Mouse (Mus musculus): Measurements from ENCODE around the gene Dock4.

Gene Dock4

GRCm38 (mm10) chr12:40462693-40463235 is 17.0 kb downstream of the Dock4 start:
- no peak for DNase-seq (ENCODE audit: extremely low read depth, low read depth)

- no peak for DNase-seq (ENCODE audit: extremely low read depth, low read depth)
Observed at GRCm38 (mm10) chr12:40463828-40464227, 18.1 kb downstream of the Dock4 start.

- DNase-seq (ENCODE audit: extremely low read depth, low read depth) = no peak
Observed at GRCm38 (mm10) chr12:40464282-40464681, 18.5 kb downstream of the Dock4 start.

GRCm38 (mm10) chr12:40468235-40468634 is 22.5 kb downstream of the Dock4 start:
- DNase-seq (ENCODE audit: extremely low read depth, low read depth) = no peak

GRCm38 (mm10) chr12:40469009-40469408 is 23.3 kb downstream of the Dock4 start:
- no peak for DNase-seq (ENCODE audit: extremely low read depth, low read depth)

GRCm38 (mm10) chr12:40471649-40472399 is 26.1 kb downstream of the Dock4 start:
- DNase-seq (ENCODE audit: extremely low read depth, low read depth) = no peak

GRCm38 (mm10) chr12:40473709-40474108 is 28.0 kb downstream of the Dock4 start:
- DNase-seq (ENCODE audit: extremely low read depth, low read depth) = no peak

GRCm38 (mm10) chr12:40477621-40478452 is 32.1 kb downstream of the Dock4 start:
- no peak for DNase-seq (ENCODE audit: extremely low read depth, low read depth)

GRCm38 (mm10) chr12:40484224-40484623 is 38.5 kb downstream of the Dock4 start:
- DNase-seq (ENCODE audit: extremely low read depth, low read depth) = no peak

- no peak for DNase-seq (ENCODE audit: extremely low read depth, low read depth)
Observed at GRCm38 (mm10) chr12:40485210-40485609, 39.5 kb downstream of the Dock4 start.

GRCm38 (mm10) chr12:40486047-40486837 is 40.5 kb downstream of the Dock4 start:
- DNase-seq (ENCODE audit: extremely low read depth, low read depth) = no peak

GRCm38 (mm10) chr12:40496387-40496786 is 50.6 kb downstream of the Dock4 start:
- DNase-seq (ENCODE audit: extremely low read depth, low read depth) = no peak

- no peak for DNase-seq (ENCODE audit: extremely low read depth, low read depth)
Observed at GRCm38 (mm10) chr12:40497806-40498205, 52.1 kb downstream of the Dock4 start.

GRCm38 (mm10) chr12:40498250-40498671 is 52.5 kb downstream of the Dock4 start:
- DNase-seq (ENCODE audit: extremely low read depth, low read depth) = no peak

GRCm38 (mm10) chr12:40498928-40499626 is 53.3 kb downstream of the Dock4 start:
- no peak for DNase-seq (ENCODE audit: extremely low read depth, low read depth)

GRCm38 (mm10) chr12:40499627-40500329 is 54.0 kb downstream of the Dock4 start:
- no peak for DNase-seq (ENCODE audit: extremely low read depth, low read depth)

GRCm38 (mm10) chr12:40501141-40501540 is 55.4 kb downstream of the Dock4 start:
- DNase-seq (ENCODE audit: extremely low read depth, low read depth) = no peak

GRCm38 (mm10) chr12:40503520-40503919 is 57.8 kb downstream of the Dock4 start:
- DNase-seq (ENCODE audit: extremely low read depth, low read depth) = no peak

GRCm38 (mm10) chr12:40504687-40505086 is 58.9 kb downstream of the Dock4 start:
- no peak for DNase-seq (ENCODE audit: extremely low read depth, low read depth)

- DNase-seq (ENCODE audit: extremely low read depth, low read depth) = no peak
Observed at GRCm38 (mm10) chr12:40507823-40508390, 62.2 kb downstream of the Dock4 start.

Measured in MEL-GATA-1-ER (cell line).